Mouse (Mus musculus) CH12.LX (cell line): ENCODE measurements around the gene Snx11. TPM values are rescaled to one million over a fixed set of nuclear protein-coding genes. Genes with fewer than 3 reads are reported as not detected.

Experiments
- DNase-seq: peaks from one replicate; pipeline ENCODE4 v3.0.0-alpha.2; 2013; ENCODE audit errors: extremely low read depth
- H3K27ac ChIP-seq: 2 replicates; pipeline ENCODE4 v1.5.1; 2012; ENCODE audit warnings: low read depth, mild to moderate bottlenecking, control low read depth, moderate library complexity; ENCODE audit not compliant: insufficient read depth
- H3K27me3 ChIP-seq: replicated peaks from 2 replicates; pipeline ENCODE3; 2012; ENCODE audit warnings: inconsistent platforms
- H3K36me3 ChIP-seq, 2 experiments: replicated peaks in 1 of 2; 2 replicates each; pipeline versions ENCODE3 to v1.6.1; 2012; ENCODE audit warnings: inconsistent platforms in 1 of 2, low read length in 1 of 2, mild to moderate bottlenecking in 1 of 2, mixed read lengths in 1 of 2, moderate library complexity in 1 of 2; ENCODE audit not compliant: control insufficient read depth in 1 of 2, insufficient read depth in 1 of 2
- H3K4me1 ChIP-seq, 2 experiments: 2 replicates each; pipeline ENCODE4 v1.6.1; 2012; ENCODE audit warnings: inconsistent platforms in 1 of 2, moderate library complexity in 1 of 2; ENCODE audit not compliant: insufficient read depth in 2 of 2, control insufficient read depth in 1 of 2
- H3K4me2 ChIP-seq: 2 replicates; pipeline ENCODE4 v1.6.1; 2012; ENCODE audit warnings: low read depth, mild to moderate bottlenecking, control low read depth; ENCODE audit not compliant: poor library complexity, insufficient read depth, severe bottlenecking
- H3K4me3 ChIP-seq, 3 experiments: fragments of 150-350 bp in 1 of 3; sonication (generic) in 1 of 3; replicated peaks in 1 of 3; 2 replicates each; pipeline versions ENCODE3 to v1.5.1; 2011 to 2012; ENCODE audit warnings: low read depth in 2 of 3, low read length in 2 of 3, mild to moderate bottlenecking in 2 of 3, moderate library complexity in 2 of 3, control low read depth in 1 of 3, improper control_type of control experiment in 1 of 3, inconsistent platforms in 1 of 3, mixed read lengths in 1 of 3; ENCODE audit not compliant: poor library complexity in 1 of 3
- H3K79me2 ChIP-seq: replicated peaks from 2 replicates; pipeline ENCODE4 v1.6.1; 2012; ENCODE audit warnings: mild to moderate bottlenecking, moderate library complexity; ENCODE audit not compliant: control insufficient read depth, poor library complexity, insufficient read depth, severe bottlenecking; ENCODE audit errors: extremely low read depth
- H3K9ac ChIP-seq: 2 replicates; pipeline ENCODE4 v1.6.1; 2012; ENCODE audit warnings: low read depth, mild to moderate bottlenecking, control low read depth, moderate library complexity; ENCODE audit not compliant: insufficient read depth
- H3K9me3 ChIP-seq: replicated peaks from 2 replicates; pipeline ENCODE3; 2012; ENCODE audit warnings: low read length, inconsistent platforms, mixed read lengths
- BHLHE40 ChIP-seq: IDR thresholded peaks from 2 replicates; pipeline ENCODE4 v1.6.1; 2011; ENCODE audit warnings: mild to moderate bottlenecking, low read depth, low read length, improper control_type of control experiment
- CHD1 ChIP-seq: IDR thresholded peaks from 2 replicates; pipeline ENCODE4 v1.6.1; 2012; ENCODE audit warnings: low read depth, low read length, improper control_type of control experiment, inconsistent platforms
- CHD2 ChIP-seq: IDR thresholded peaks from 2 replicates; pipeline ENCODE4 v1.6.1; 2011; ENCODE audit warnings: low read length, improper control_type of control experiment
- CTCF ChIP-seq, 2 experiments: IDR thresholded peaks in 1 of 2; conservative IDR thresholded peaks in 1 of 2; 2 replicates each; pipeline ENCODE4 v1.5.1; 2011 to 2012; ENCODE audit warnings: low read depth in 2 of 2, low read length in 2 of 2, improper control_type of control experiment in 1 of 2, inconsistent platforms in 1 of 2, mild to moderate bottlenecking in 1 of 2, moderate library complexity in 1 of 2
- ELF1 ChIP-seq: IDR thresholded peaks from 2 replicates; pipeline ENCODE4 v1.6.1; 2014; ENCODE audit warnings: low read depth, mild to moderate bottlenecking, inconsistent platforms, low read length, improper control_type of control experiment
- EP300 ChIP-seq: IDR thresholded peaks from 2 replicates; pipeline ENCODE4 v1.6.1; 2011; ENCODE audit warnings: low read length, improper control_type of control experiment
- ETS1 ChIP-seq: conservative IDR thresholded peaks from 2 replicates; pipeline ENCODE4 v1.6.1; 2012; ENCODE audit warnings: low read depth, mild to moderate bottlenecking, inconsistent platforms, low read length, improper control_type of control experiment, moderate library complexity
- HCFC1 ChIP-seq: IDR thresholded peaks from 2 replicates; pipeline ENCODE4 v1.6.1; 2012; ENCODE audit warnings: low read depth, mild to moderate bottlenecking, inconsistent platforms, low read length, improper control_type of control experiment
- IRF4 ChIP-seq: IDR thresholded peaks from 2 replicates; pipeline ENCODE4 v1.6.1; 2014; ENCODE audit warnings: low read depth, mild to moderate bottlenecking, inconsistent platforms, low read length, improper control_type of control experiment
- MAFK ChIP-seq: IDR thresholded peaks from 2 replicates; pipeline ENCODE4 v1.6.1; 2011; ENCODE audit warnings: low read length, improper control_type of control experiment; ENCODE audit not compliant: insufficient replicate concordance
- MEF2A ChIP-seq: IDR thresholded peaks from 2 replicates; pipeline ENCODE4 v1.6.1; 2014; ENCODE audit warnings: low read depth, mild to moderate bottlenecking, inconsistent platforms, low read length, improper control_type of control experiment, borderline replicate concordance
- MYC ChIP-seq: IDR thresholded peaks from 2 replicates; pipeline ENCODE4 v1.6.1; 2011; ENCODE audit warnings: low read depth, mild to moderate bottlenecking, improper control_type of control experiment, low read length
- NELFE ChIP-seq: IDR thresholded peaks from 2 replicates; pipeline ENCODE4 v1.6.1; 2011; ENCODE audit warnings: low read depth, low read length, improper control_type of control experiment
- POLR2A ChIP-seq: IDR thresholded peaks from 2 replicates; pipeline ENCODE4 v1.6.1; 2011; ENCODE audit warnings: low read depth, mild to moderate bottlenecking, improper control_type of control experiment, low read length
- POLR2AphosphoS2 ChIP-seq: IDR thresholded peaks from 2 replicates; pipeline ENCODE4 v1.6.1; 2011; ENCODE audit warnings: low read depth, low read length, improper control_type of control experiment
- RAD21 ChIP-seq: IDR thresholded peaks from 2 replicates; pipeline ENCODE4 v1.6.1; 2011; ENCODE audit warnings: low read depth, mild to moderate bottlenecking, low read length, improper control_type of control experiment, moderate library complexity
- SIN3A ChIP-seq: IDR thresholded peaks from 2 replicates; pipeline ENCODE4 v1.6.1; 2012; ENCODE audit warnings: low read length, improper control_type of control experiment, inconsistent platforms
- TCF12 ChIP-seq: IDR thresholded peaks from 2 replicates; pipeline ENCODE4 v1.6.1; 2014; ENCODE audit warnings: low read depth, mild to moderate bottlenecking, inconsistent platforms, low read length, improper control_type of control experiment
- UBTF ChIP-seq: IDR thresholded peaks from 2 replicates; pipeline ENCODE4 v1.6.1; 2012; ENCODE audit warnings: low read depth, mild to moderate bottlenecking, inconsistent platforms, low read length, improper control_type of control experiment, moderate library complexity
- ZKSCAN1 ChIP-seq: IDR thresholded peaks from 2 replicates; pipeline ENCODE4 v1.6.1; 2012; ENCODE audit warnings: low read depth, inconsistent platforms, low read length, improper control_type of control experiment, borderline replicate concordance
- dilution Hi-C: fragments of 300-500 bp; cut with MboI; formaldehyde crosslinking; loops from 2 replicates; pipeline ENCODE4 v1.14.3; 2020; ENCODE audit warnings: low sequenced_read_pairs; ENCODE audit not compliant: extremely low pct_unique_long_range_greater_than_20kb, extremely low pct_ligation_motif_present
- in situ Hi-C: fragments of 300-500 bp; cut with MboI; formaldehyde crosslinking; loops from 3 replicates; pipeline ENCODE4 v1.14.3; 2019; ENCODE audit warnings: low sequenced_read_pairs, low pct_ligation_motif_present, low pct_unique_long_range_greater_than_20kb, mixed read lengths
- polyA plus RNA-seq: library from polyadenylated mRNA; unstranded; fragments of >175 nt; gene quantifications from 2 replicates; pipeline ENCODE4 v1.2.1, GENCODE M21; 2012; ENCODE audit warnings: low read depth; ENCODE audit not compliant: insufficient read length
- total RNA-seq, 2 experiments: library from RNA; depleted of rRNA; stranded (reverse); fragments of 300-350 nt in 1 of 2; fragments of >200 nt in 1 of 2; gene quantifications; 2 replicates each; pipeline ENCODE4 v1.2.3; 2012 to 2014

The Snx11 gene
- total and polyA plus RNA-seq, 3 experiments = 153 to 244 (median 217) TPM

DNA sequence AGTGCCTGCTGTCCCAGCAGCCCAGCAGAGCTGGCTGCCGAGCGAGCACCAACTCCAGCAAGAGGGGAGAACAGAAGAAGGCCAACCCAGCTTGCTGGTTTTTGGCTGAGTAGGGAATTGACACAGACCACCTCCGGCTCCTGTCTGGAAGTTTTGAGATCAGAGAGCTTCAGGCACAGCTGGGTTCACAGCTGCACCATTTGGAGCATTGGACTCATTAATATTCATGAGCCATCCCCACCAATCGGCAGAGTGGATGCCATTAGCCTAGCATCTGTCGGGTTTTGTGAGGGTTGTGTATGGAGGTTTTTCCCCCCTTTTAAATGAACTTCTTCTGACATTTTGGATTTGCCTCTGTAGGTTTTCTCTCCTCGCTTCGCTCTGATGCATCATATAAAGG is 10.3 kb downstream of the Snx11 start:
- DNase-seq = peak; percentile 70
- Histone ChIP-seq H3K4me2 (no peak overlapping the region), H3K4me1 (peaks cover 44 to 98% of the 10 kb centered on the region in 2 experiments), H3K36me3 (peaks cover 59 to 88% of the 10 kb centered on the region in 2 experiments), H3K9ac (no peak overlapping the region), H3K4me3 (no peak overlapping the region), H3K27me3 (no peaks in the 10 kb centered on the region), H3K79me2 (no peaks in the 10 kb centered on the region), H3K27ac (0 out of 2 replicates have a peak overlapping the region, but pooled peaks have one; percentile 87), H3K9me3 (no peaks in the 10 kb centered on the region)
- dilution Hi-C loops = no loop called here
- in situ Hi-C loops = no loop called here
- no peak for TF ChIP-seq ZKSCAN1
- peak; percentile 27; the same call in 1 of the 2 replicates for TF ChIP-seq TCF12
- no peak; the same call in 1 of the 2 replicates for TF ChIP-seq IRF4
- TF ChIP-seq CTCF (conservative IDR thresholded peaks at IDR 0.05 in 1 of 2, IDR thresholded peaks at IDR 0.05 in 1 of 2; ENCODE audit: low read depth in 2 of 2, low read length in 2 of 2) = no peak
- no peak for TF ChIP-seq RAD21
- no peak for TF ChIP-seq BHLHE40
- TF ChIP-seq HCFC1 = no peak
- no peak for TF ChIP-seq POLR2AphosphoS2
- TF ChIP-seq CHD2 = no peak
- TF ChIP-seq ETS1 = 0 out of 2 replicates have a peak, but pooled peaks have one; percentile 13

DNA sequence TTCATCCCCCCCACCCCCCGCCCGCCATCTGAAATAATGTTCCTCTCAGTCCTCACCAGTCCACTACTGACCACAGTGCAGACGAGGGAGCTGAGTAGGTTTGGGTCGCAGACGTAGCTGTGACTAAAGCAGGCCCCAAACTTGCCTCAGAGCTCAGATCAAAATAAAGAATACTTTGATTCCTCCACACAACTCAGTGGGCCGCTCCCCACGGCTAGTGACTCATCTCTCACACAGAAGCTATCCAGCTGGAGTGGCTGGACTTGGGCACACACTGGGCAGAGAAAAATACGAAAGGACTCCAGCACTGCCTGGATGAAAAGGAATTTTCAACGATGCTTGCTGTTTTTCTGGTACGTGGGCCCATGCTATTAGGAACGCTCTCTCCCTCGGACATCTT is 10.8 kb downstream of the Snx11 start:
- TF ChIP-seq ELF1 = no peak
- no peak for TF ChIP-seq ETS1
- TF ChIP-seq CHD2 = peak; percentile 41; the same call in 1 of the 2 replicates
- TF ChIP-seq POLR2A = peak; percentile 38; the same call in 1 of the 2 replicates
- no peak for TF ChIP-seq BHLHE40
- no peak for TF ChIP-seq MYC
- no peak for TF ChIP-seq NELFE
- H3K4me3 ChIP-seq = no peak overlapping the region
- dilution Hi-C loops = no loop called here
- H3K9ac ChIP-seq = no peak overlapping the region
- no peak overlapping the region for H3K4me2 ChIP-seq
- H3K27me3 ChIP-seq = no peaks in the 10 kb centered on the region
- peaks cover 53 to 83% of the 10 kb centered on the region in 2 experiments for H3K36me3 ChIP-seq
- peak overlapping the region; percentile 87 for H3K27ac ChIP-seq
- DNase-seq = peak; percentile 40
- peaks cover 41 to 98% of the 10 kb centered on the region in 2 experiments for H3K4me1 ChIP-seq
- H3K9me3 ChIP-seq = no peaks in the 10 kb centered on the region
- in situ Hi-C loops = no loop called here
- no peaks in the 10 kb centered on the region for H3K79me2 ChIP-seq

DNA sequence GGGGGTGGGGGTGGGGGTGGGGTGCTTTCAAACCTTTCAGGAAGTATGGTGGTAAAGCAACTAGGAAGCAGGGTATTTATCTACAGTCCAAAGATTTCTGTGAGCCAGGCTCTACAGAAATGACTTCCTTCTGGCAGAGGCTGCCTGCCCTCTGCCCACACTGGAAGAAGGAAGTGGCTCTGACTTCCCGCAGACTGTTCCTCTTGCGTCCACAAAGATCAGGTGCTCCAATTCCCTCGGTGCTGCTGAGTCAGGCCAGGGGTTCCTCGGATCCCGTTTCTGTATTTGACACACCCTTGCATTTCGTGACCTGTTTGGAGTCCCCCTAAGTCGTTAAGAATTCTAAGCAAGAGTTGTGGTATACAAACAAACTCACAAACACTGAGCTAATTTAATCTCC is 11.7 kb downstream of the Snx11 start:
- Histone ChIP-seq H3K36me3 (peaks cover 44 to 74% of the 10 kb centered on the region in 2 experiments), H3K79me2 (no peaks in the 10 kb centered on the region), H3K27me3 (no peaks in the 10 kb centered on the region), H3K27ac (peak overlapping the region; percentile 87), H3K4me1 (peaks cover 41 to 98% of the 10 kb centered on the region in 2 experiments), H3K9me3 (no peaks in the 10 kb centered on the region), H3K4me3 (no peak overlapping the region), H3K9ac (no peak overlapping the region), H3K4me2 (peak overlapping the region; percentile 19)
- TF ChIP-seq SIN3A (peak; percentile 5; the same call in 1 of the 2 replicates), MEF2A (peak; percentile 50), POLR2A (no peak), EP300 (peak; percentile 58), CHD2 (peak; percentile 35; the same call in 1 of the 2 replicates), ELF1 (peak; percentile 60), BHLHE40 (peak; percentile 72), IRF4 (peak; percentile 70), CHD1 (no peak), MAFK (peak; percentile 69), UBTF (no peak), ETS1 (peak; percentile 73), TCF12 (peak; percentile 36)
- in situ Hi-C loops = no loop called here
- peak; percentile 86 for DNase-seq
- dilution Hi-C loops = no loop called here
